Mouse (Mus musculus) hindbrain, embryonic 14.5 days (tissue): ENCODE measurements around the gene Nrbp1. TPM values are rescaled to one million over a fixed set of nuclear protein-coding genes. Genes with fewer than 3 reads are reported as not detected.

Experiments
- ATAC-seq: fragments of 200-750 bp; cut with Nextera tagmentation; 2 replicates; pipeline ENCODE4 v1.8.0; 2017; ENCODE audit warnings: moderate number of reproducible peaks, mild to moderate bottlenecking, moderate TSS enrichment, moderate library complexity; ENCODE audit not compliant: low FRiP score
- DNase-seq: peaks from one replicate; pipeline ENCODE4 v3.0.0-alpha.2; 2015; ENCODE audit warnings: low spot score
- H3K27ac ChIP-seq: fragments of 300-500 bp; sonication (generic); 2 replicates; pipeline ENCODE4 v1.5.1; 2014; ENCODE audit warnings: mild to moderate bottlenecking, moderate library complexity
- H3K27me3 ChIP-seq: fragments of 300-500 bp; sonication (generic); 2 replicates; pipeline ENCODE4 v1.6.1; 2014; ENCODE audit warnings: mild to moderate bottlenecking, low read length, mixed read lengths; ENCODE audit not compliant: control insufficient read depth, insufficient read depth
- H3K36me3 ChIP-seq: fragments of 300-500 bp; sonication (generic); replicated peaks from 2 replicates; pipeline ENCODE4 v1.6.1; 2014; ENCODE audit not compliant: control insufficient read depth, insufficient read depth
- H3K4me1 ChIP-seq: fragments of 300-500 bp; sonication (generic); replicated peaks from 2 replicates; pipeline ENCODE4 v1.6.1; 2014; ENCODE audit warnings: antibody characterized with exemption, low read length, mixed read lengths; ENCODE audit not compliant: control insufficient read depth, insufficient read depth
- H3K4me2 ChIP-seq: fragments of 300-500 bp; sonication (generic); replicated peaks from 2 replicates; pipeline ENCODE4 v1.6.1; 2014; ENCODE audit warnings: mild to moderate bottlenecking, moderate library complexity
- H3K4me3 ChIP-seq: fragments of 300-500 bp; sonication (generic); replicated peaks from 2 replicates; pipeline ENCODE4 v1.5.1; 2014; ENCODE audit warnings: mild to moderate bottlenecking, low read length
- H3K9ac ChIP-seq: fragments of 300-500 bp; sonication (generic); 2 replicates; pipeline ENCODE4 v1.6.1; 2014
- H3K9me3 ChIP-seq: fragments of 300-500 bp; sonication (generic); 2 replicates; pipeline ENCODE4 v1.6.1; 2016; ENCODE audit warnings: low read length; ENCODE audit not compliant: control insufficient read depth
- whole genome bisulfite sequencing: fragments of 180-500 bp; shearing (Covaris S2); extraction: QIAGEN DNeasy Blood & Tissue Kit; methylation state at CpG from one replicate; pipeline ENCODE4 v1.1.7; 2014; 5-methylcytosine and 5-hydroxymethylcytosine counted together
- polyA plus RNA-seq: library from polyadenylated mRNA; unstranded; fragments of >200 nt; fragmentation: Nextera tagmentation; extraction: Ambion mirVana; gene quantifications from 2 replicates; pipeline ENCODE4 v1.2.1, GENCODE M21; 2014

The Nrbp1 gene
- polyA plus RNA-seq, 1 experiment from 2014 or later: 149 TPM

DNA sequence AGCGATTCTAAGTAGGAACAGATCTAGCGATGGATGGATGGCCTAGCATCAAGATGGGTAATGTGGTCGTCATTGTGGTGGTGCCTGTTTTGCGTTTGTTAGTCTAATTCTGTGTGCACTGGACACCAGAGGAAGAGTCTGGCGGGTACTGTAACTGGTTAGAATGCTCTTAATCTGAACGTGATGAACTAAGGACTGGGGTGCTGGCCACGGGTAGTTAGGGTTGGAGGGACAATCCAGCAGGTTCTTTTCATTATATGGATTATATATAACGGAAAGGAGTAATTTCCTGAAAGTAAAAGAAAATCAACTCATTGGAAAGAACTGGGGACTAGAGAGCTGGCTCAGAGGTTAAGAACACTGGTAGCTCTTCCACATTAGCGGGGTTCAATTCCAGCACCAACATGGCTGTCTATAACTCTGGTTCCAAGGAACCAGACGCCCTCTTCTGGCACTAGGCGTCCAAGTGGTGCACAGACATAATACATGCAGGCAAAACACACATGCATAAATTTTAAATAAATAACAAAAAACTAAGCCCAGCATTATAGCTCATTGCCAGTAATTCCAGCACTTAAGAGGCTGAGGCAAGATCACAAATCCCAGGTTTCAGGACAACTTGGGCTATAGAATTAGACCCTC, 19.2 kb upstream of the Nrbp1 start:
- Histone ChIP-seq H3K9me3 (no peaks in the 10 kb centered on the region), H3K27ac (peak overlapping the region; percentile 98), H3K36me3 (no peaks in the 10 kb centered on the region), H3K4me1 (peaks cover 15% of the 10 kb centered on the region; the same call in 1 of the 2 replicates), H3K4me3 (peak overlapping the region; percentile 83), H3K27me3 (no peaks in the 10 kb centered on the region), H3K9ac (peak overlapping the region; percentile 85), H3K4me2 (peak overlapping the region; percentile 61)
- whole genome bisulfite sequencing: 14% methylated on average over 11 of the region's 11 CpGs
- ATAC-seq (0 out of 2 replicates have a peak, but pooled peaks have one; percentile 25), DNase-seq (peak; percentile 67)

DNA sequence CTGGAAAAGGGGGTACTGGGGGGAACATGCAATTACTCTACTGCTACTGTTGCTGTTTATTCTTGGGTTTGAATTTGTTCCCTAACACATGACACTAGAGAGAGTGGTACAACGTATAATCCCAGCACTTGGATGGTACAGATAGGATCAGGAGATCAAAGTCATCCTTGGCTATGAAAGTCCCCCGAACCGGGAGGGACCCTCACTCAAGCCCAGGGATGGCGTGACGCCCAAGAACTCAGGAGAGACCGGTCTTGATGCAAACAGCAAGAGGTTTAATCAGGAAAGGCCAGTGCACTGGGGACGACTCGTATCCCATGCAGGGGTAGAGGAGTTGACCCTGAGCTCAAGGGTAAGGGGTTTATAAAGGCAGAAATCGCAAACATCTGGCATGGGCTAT, 18.0 kb upstream of the Nrbp1 start:
- Histone ChIP-seq H3K27me3 (no peaks in the 10 kb centered on the region), H3K36me3 (no peaks in the 10 kb centered on the region), H3K9me3 (no peaks in the 10 kb centered on the region), H3K4me3 (no peak overlapping the region), H3K4me2 (no peak overlapping the region), H3K4me1 (peaks cover 15% of the 10 kb centered on the region; the same call in 1 of the 2 replicates), H3K27ac (no peak overlapping the region), H3K9ac (no peak overlapping the region)
- 95% methylated on average over 9 of the region's 9 CpGs for WGBS
- no peak for DNase-seq
- ATAC-seq: no peak

DNA sequence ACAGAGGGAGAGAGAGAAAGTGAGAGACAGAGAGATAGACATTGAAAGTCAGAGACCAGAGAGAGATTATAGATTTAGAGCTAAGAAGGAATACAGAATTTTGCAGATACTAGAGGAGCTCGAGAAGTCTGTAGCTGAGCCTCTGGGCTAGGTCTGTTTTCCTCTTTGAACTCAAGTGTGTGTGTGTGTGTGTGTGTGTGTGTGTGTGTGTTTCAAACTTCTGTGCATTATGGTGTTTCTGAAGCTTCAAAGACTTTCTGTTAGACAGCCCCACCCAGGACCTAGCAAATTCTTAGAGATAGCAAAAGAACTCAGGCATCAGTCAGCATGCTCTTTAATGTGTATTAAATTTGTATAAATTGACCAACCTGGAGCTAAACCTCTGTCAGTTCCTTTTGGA, 14.0 kb upstream of the Nrbp1 start:
- H3K27ac ChIP-seq: no peak overlapping the region
- H3K9ac ChIP-seq: no peak overlapping the region
- no peaks in the 10 kb centered on the region for H3K27me3 ChIP-seq
- H3K9me3 ChIP-seq: no peaks in the 10 kb centered on the region
- no peaks in the 10 kb centered on the region for H3K4me1 ChIP-seq
- WGBS: 73% methylated on average over 1 of the region's 1 CpGs
- no peak for DNase-seq
- H3K4me3 ChIP-seq: no peak overlapping the region
- ATAC-seq: no peak
- no peaks in the 10 kb centered on the region for H3K36me3 ChIP-seq
- H3K4me2 ChIP-seq: no peak overlapping the region

DNA sequence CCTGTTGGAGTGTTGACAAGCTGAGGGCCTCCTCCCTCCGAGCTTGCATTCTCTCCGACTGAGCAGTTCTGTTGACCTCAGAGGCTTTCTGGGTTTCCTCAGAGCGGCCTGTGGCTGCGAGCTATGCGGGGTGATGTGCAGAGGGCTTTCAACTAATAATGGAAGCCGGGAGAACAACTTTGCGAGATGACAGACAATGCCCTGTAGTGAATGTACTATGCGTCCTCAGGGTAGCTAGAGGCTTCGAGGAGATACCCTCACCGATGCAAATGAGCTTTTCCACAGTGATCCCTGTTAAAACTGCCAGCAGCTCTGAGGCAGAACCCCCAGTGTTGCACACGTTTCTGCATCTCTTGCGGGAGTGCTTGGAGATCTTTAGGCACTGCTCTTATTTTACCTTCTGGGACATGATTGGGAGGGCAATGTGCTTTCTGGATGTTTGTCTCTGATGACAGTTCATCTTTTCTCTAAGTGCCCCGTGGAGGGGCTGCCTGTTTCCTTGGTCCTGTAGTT, 914 bp downstream of the Nrbp1 start:
- Histone ChIP-seq H3K4me2 (peak overlapping the region; percentile 91), H3K27me3 (no peaks in the 10 kb centered on the region), H3K9me3 (peaks cover 3% of the 10 kb centered on the region; the same call in 1 of the 2 replicates), H3K4me1 (peaks cover 8% of the 10 kb centered on the region; the same call in 1 of the 2 replicates), H3K27ac (peak overlapping the region; percentile 98), H3K36me3 (peaks cover 32% of the 10 kb centered on the region), H3K9ac (peak overlapping the region; percentile 94), H3K4me3 (peak overlapping the region; percentile 99)
- DNase-seq (no peak), ATAC-seq (no peak)
- WGBS: under 1% methylated on average over 13 of the region's 13 CpGs

DNA sequence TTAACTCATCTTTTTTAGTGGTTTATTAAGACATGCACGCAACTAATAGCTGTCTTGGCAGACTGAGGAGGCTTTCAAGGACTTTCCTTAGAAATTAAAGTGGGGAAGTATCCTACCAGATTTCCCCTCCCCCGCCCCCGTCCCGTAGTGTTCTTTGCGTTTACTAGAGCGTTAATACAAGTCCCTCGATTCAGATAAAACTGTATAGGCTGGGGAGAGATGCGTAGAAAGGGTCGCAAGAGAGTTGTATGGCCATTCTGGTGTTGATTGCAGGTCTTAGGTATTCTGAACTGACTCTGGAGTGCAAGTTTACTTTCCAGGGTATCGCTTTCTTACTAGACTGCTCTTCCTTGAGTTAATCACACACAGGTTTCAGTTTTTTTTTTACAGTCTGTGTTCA, 1.5 kb downstream of the Nrbp1 start:
- Histone ChIP-seq H3K4me1 (peaks cover 8% of the 10 kb centered on the region; the same call in 1 of the 2 replicates), H3K27ac (no peak overlapping the region), H3K4me3 (peak overlapping the region; percentile 99), H3K9ac (peak overlapping the region; percentile 94), H3K27me3 (no peaks in the 10 kb centered on the region), H3K9me3 (no peaks in the 10 kb centered on the region), H3K36me3 (peaks cover 38% of the 10 kb centered on the region), H3K4me2 (peak overlapping the region; percentile 91)
- 24% methylated on average over 10 of the region's 10 CpGs for WGBS
- ATAC-seq (no peak), DNase-seq (no peak)

DNA sequence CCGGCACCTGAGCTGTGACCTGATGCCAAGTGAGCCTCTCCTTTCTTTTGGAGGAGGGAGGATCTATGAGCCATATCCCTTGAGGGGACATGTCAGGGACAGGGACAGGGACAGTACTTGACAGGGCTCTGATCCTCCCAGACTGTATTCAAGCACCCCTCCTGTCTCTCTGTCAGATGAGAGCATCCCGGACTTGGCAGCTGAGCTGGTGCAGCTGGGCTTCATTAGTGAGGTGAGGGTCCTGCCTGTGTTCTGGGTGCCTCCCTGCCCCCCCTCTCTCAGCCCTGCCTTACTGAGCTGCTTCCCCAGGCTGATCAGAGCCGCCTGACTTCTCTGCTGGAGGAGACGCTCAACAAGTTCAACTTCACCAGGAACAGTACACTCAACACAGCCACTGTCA, 10.1 kb downstream of the Nrbp1 start:
- H3K4me3 ChIP-seq: no peak overlapping the region
- H3K4me2 ChIP-seq: no peak overlapping the region
- DNase-seq: no peak
- no peak overlapping the region for H3K9ac ChIP-seq
- H3K36me3 ChIP-seq: peaks cover 98% of the 10 kb centered on the region
- 68% methylated on average over 4 of the region's 4 CpGs for WGBS
- H3K27me3 ChIP-seq: no peaks in the 10 kb centered on the region
- no peaks in the 10 kb centered on the region for H3K9me3 ChIP-seq
- no peaks in the 10 kb centered on the region for H3K4me1 ChIP-seq
- peak; percentile 22; the same call in 1 of the 2 replicates for ATAC-seq
- H3K27ac ChIP-seq: no peak overlapping the region

DNA sequence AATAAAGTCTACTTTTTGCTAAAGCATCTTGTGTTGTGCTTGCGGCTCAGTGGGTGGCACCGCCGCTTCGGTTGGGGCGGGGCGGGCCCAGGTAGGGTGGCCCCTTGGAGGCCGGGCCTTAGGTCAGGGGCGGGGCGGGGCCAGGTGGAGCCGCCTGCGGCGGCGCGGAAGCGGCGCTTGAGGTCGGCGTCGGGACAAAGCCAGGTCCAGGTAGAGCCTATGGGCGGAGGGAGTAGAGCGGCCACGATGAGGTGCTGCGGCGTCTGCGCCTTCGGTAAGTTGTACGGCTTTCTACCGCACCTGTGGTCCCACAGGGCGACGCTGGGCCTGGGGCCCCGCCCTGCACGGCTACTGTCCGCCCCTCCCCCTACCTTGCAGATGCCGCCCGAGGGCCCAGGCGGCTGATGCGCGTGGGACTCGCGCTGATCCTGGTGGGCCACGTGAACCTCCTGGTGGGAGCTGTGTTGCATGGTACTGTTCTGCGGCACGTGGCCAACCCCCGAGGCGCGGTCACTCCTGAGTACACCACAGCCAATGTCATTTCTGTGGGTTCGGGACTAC, 11.0 kb downstream of the Nrbp1 start, which contains the start of gene Krtcap3:
Gene Krtcap3 (plus strand): TSS at position 151 of the 561 bp plus-strand sequence.
- WGBS: 18% methylated on average over 47 of the region's 47 CpGs

DNA sequence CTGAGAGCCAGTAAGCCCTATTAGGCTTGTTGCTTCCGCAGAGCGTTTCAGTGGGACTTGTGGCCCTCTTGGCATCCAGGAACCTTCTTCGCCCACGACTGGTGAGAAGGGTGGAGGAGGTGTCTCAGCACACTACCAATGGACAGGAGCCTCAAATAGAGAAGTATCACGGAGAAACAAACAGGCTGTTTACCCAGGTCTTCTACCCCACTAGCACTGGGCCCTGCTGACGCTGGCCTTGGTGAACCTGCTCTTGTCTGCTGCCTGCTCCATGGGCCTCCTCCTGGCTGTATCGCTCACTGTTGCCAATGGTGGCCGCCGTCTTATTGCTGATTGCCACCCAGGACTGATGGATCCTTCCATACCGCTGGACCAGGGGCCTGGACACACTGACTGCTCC, 11.5 kb downstream of the Nrbp1 start:
- WGBS: 56% methylated on average over 10 of the region's 10 CpGs
- peaks cover 97% of the 10 kb centered on the region for H3K36me3 ChIP-seq

More for the DNA sequence above, 11.0 kb downstream of the Nrbp1 start, which contains the start of gene Krtcap3:
- DNase-seq: no peak
- Histone ChIP-seq H3K4me3 (no peak within 1 kb of the TSS), H3K4me2 (peak within 1 kb of the TSS; percentile 14; the same call in 1 of the 2 replicates), H3K27ac (no peak within 1 kb of the TSS), H3K27me3 (no peaks in the 10 kb centered on the region), H3K9ac (no peak within 1 kb of the TSS), H3K9me3 (no peaks in the 10 kb centered on the region), H3K4me1 (no peaks in the 10 kb centered on the region), H3K36me3 (peaks cover 98% of the 10 kb centered on the region)
- peak; percentile 56 for ATAC-seq

DNA sequence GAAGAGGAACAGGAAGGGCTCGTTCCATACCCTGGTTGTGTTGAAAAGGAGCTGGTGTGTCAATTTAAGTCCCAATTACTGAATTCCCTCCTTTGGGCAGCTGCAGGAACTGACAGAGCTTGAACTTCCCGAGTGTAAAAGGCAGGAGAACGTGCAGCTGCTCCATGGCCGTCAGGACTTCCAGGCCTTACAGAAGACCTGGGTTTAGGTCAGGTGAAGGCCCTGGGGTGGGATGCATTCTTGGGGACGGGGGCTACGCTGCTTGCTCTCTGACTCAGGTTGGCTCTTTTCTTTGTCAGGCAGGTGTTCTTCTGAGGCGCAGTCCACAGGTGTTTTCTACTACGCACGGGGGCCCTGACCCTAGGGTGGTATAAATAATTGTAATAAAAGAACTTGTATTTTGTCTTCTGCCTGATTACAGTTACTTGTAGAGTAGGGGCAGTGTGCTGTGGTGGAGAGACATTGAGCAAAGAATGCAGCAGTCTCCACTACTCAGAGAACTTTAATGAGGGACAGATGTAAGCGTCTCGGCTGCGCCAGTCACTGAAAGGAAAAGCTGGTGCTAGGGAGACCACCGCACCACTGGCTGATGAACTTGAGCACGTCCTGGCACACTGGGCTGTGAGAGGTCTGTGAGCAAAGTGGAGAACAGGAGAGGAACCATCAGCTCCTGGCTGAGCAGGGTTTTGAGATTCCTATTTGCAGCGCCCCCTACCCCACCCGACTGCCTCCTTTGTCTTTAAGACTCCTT, 12.3 kb downstream of the Nrbp1 start:
- no peak for DNase-seq
- 86% methylated on average over 16 of the region's 16 CpGs for WGBS
- no peak for ATAC-seq
- Histone ChIP-seq H3K27ac (no peak overlapping the region), H3K4me3 (no peak overlapping the region), H3K27me3 (no peaks in the 10 kb centered on the region), H3K36me3 (peaks cover 97% of the 10 kb centered on the region), H3K9me3 (no peaks in the 10 kb centered on the region), H3K9ac (no peak overlapping the region), H3K4me2 (no peak overlapping the region), H3K4me1 (no peaks in the 10 kb centered on the region)

More for the DNA sequence above, 11.5 kb downstream of the Nrbp1 start:
- H3K9me3 ChIP-seq: no peaks in the 10 kb centered on the region
- ATAC-seq (no peak), DNase-seq (no peak)
- no peak overlapping the region for H3K4me3 ChIP-seq
- no peak overlapping the region for H3K9ac ChIP-seq
- 0 out of 2 replicates have a peak overlapping the region, but pooled peaks have one; percentile 14 for H3K4me2 ChIP-seq
- H3K4me1 ChIP-seq: no peaks in the 10 kb centered on the region
- H3K27me3 ChIP-seq: no peaks in the 10 kb centered on the region
- H3K27ac ChIP-seq: no peak overlapping the region
